Mouse (Mus musculus): ENCODE measurements around the gene Cdkl5.

Gene Cdkl5

DNA sequence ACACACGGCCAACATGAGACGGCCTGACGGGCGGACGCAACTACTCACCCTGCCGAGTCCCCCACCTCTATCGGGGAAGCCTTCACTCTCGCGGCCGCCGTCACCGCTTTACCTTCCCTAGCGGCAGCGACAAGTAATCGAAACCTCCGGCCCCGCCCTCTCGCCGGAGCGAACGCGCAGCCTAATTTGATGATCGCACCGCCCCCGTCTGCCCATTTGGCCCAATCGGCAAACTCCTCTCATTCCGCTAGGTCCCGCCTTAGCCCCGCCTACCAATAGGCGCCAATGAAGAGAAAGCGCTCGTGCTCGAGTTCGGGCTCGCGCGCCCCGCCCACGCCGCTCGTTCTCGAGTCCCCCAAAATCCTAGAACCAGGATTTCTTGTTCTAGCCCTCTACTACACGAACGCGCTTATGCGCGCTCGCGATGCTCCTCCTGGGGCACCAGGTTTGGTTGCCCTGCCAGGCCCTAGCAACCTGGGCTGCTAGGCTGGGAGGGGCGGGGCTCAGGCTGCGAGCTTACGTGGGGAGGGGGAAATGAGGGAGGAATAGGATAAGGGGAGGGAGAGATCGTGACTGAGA lies at the start of gene Cdkl5:
Gene Cdkl5, minus strand, starts transcription at position 162 of the 579 bp plus-strand sequence.
- DNase-seq (ENCODE audit: low spot score) = peak; percentile 65

DNA sequence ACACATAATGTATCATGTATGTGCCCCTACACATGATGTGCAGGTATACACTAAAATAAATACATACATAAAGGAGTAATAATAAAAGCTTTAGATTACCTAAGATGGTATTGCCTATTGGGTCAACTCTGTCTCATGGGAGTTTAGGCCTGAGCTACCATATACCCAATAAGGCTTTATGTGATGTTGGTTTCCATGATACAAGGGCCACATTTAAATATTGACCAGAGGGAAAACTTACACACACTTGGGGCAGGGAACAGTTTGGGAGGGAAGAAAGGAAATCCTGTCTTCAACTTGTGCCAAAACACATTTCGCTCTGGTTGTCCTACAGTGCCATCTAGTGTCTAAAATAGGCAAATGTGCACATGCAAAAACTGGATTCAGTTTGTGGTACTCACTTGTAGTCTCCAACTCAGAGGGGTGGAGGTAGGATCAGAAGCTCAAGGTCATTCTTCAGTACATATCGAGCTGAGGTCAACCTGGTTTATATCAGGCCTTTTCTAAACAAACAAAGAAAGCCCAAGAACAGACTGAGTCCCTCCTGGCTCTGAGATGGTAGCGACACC lies 38.8 kb upstream of the Cdkl5 start:
- no peak for DNase-seq (ENCODE audit: low spot score)

DNA sequence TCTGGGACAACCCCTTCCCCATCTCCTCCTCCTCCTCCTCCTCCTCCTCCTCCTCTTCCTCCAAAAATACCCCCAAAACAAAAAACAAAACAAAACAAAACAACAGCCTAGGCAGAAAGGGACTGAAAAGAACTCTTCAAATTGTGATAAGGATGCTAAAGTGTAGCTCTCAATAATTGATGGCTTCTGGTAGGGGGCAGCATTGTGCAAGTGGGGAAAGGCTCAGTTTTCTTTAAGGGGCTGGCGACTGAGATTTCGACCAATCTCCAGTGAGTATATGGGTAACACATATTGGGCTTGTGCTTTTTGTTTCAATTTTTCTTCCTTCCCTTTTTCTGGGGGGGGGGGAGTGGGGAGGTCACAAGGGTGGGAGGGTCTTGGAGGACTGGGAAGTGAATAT lies 37.9 kb upstream of the Cdkl5 start:
- DNase-seq (ENCODE audit: low spot score) = no peak

DNA sequence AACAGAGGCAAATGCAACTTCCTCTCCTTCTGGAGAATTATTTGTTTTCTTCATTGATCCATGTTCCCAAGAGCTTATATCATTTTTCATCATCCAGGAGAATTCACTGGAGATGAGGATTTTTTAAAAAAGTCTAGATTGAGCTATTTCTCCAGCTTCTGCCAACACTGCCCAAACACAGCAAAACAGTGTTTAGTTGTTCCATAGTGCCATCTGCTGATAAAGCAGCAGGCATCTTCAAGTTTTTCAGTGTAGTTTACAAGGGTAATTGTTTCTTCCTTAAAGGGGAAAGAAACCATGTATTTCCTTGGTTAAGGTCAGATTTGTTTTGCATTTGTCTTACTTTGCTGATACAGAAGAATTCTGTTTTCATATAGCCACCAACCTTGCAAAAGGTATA lies 35.7 kb upstream of the Cdkl5 start:
- DNase-seq (ENCODE audit: low spot score) = no peak

DNA sequence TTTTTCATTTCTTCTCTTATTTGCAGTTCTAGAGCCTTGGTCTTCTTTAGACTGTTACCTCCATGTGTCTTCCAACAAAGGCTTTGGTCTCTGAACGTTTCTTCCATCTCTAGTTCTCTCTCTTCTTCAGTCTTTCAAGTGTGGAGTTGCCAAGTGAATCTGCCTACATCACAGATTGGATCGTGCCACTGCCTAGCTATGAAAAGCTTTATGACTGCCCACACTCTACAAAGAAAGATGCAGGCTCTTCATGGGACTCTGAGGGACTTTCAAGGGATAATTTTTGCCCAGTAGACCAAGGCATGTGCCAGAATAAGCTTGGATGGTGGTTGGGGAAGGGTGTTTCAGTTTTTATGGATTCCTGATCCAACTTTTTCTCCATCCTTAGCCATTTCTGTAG lies 30.0 kb upstream of the Cdkl5 start:
- no peak for DNase-seq (ENCODE audit: low spot score)

DNA sequence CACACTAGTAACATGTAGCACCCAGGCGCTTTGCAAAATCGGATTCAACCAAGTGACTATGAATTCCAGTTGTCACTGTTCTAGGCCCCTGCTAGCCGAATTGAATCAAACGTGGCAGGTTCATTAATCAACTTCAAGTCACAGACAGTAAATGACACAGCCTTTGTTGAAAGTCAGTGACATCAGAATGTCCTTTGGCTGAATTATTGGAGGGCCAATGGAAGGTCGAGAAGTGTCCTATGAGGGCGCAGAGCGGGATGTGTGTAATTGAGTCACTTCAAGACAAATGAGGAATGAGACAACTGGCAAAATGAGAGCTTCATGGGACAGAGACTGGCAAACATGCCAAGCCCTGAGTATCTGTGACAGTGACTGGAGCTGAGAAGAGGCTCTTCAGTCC lies 27.0 kb upstream of the Cdkl5 start:
- no peak for DNase-seq (ENCODE audit: low spot score)

DNA sequence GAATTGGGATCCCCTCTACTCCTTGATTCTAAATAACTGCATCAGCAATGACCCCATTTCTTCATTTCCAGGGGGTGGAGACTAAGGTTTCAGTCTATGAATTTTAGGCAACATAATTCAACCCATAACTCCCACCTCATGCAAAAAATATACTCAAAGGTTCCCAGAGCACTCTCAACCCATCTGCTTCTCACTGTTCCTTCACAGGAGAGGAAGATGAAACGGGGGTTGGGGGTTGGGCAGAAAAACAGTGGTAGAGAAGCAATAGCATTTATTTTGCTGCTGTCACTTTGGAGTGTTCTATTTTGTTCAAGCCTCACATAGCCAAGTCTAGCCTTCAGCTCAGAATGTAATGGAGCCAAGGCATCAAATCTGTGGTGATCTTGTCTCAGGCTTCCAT lies 23.7 kb upstream of the Cdkl5 start:
- DNase-seq (ENCODE audit: low spot score) = no peak

DNA sequence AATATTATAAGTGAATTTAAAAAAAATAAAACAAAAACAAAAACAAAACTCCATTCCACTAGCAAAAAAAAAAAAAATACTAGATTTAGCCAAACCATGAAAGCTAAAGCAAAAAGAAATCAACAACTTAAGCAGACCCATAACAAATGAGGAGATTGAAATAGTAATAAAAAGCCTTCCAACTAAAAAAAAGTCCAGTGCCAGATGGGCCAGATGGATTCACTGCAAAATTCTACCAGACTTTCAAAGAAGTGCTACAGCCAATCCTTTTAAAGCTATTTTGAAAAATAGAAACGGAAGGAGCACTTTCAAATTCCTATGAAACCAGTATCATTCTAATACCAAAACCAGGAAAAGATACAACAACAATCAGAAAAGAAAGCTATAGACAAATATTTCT lies 11.8 kb upstream of the Cdkl5 start:
- DNase-seq (ENCODE audit: low spot score) = no peak

DNA sequence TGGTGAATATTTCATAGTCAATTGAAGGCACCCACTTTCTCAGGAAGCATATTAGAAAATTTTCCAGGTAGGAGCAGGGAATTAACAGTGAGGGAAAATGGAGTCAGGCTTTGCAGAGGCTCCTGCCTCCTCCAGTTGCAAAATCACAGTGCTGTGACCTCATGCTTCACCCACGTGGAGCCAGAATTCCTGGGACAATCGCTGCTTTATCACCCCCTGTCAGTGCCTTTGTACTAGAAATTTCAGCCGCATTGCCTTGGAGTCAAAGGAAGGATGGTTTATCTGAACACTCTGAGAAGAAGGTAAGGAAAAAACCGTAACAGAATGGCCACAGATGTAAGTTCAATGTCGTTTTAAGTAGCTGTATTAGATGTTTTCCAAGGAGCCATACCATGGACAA lies 1.5 kb upstream of the Cdkl5 start:
- DNase-seq (ENCODE audit: low spot score) = no peak

DNA sequence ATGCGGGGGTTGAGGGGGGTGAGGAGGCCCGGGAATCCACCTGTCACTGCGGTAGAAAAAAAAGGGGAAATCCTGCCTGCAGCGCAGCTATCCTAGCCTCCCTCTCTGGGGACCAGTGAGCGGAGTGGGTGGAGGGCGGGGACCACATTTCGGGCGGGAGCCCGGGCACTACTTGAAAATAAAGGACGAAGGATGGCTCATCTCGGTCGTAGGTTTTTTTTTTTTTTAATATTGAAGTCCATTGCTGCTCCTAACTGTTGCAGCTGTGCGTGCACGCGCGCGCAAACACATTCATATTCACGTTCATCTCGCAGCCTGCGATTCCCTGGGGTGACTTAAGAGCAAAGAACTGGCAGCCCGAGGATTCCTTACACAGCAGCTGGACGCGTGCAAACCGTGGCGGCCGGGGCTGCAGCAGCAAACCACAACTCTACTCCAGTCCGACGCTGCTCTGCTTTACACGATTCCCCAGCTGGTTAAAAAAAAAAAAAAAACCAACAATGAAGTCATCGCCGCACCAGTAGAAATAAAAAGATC lies 695 bp upstream of the Cdkl5 start:
- no peak for DNase-seq (ENCODE audit: low spot score)

DNA sequence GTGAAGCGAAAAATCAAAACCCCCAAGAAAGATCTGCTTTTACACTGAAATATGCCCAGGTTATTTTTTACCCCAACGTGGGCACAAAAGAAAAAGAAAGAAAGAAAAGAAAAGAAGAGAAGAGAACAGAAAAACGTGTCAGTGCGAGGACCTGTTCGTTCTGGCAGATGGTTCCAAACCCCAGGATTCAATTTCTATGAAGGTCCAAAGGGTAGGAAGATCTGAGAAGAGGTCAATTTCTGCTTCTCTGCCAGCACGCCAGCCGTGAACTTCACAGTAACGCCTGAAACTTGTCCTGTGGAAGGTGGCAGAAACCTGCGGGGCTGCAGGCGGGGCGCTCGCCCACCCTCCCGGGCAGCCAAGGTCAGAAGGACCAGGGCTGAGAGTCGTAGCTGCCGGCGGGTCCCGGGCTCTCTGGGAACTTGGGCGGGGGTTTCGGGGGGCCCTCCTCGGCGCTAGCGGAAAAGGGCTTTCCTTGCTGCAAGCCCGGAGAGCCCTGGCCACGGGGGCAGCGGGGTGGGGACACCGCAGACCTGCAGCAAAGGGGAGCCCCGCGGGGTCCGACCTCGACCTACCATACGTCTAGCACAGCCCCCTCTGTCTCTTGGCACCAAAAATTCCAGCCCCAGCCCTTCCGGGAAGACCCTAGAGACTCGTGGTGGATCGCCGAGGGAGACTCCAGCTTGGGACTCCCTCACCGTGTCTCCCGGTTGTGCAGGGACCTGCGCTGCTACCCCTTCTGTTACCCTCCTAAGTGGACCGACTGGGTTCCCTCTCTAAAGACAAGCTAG lies 560 bp downstream of the Cdkl5 start:
- DNase-seq (ENCODE audit: low spot score) = no peak

DNA sequence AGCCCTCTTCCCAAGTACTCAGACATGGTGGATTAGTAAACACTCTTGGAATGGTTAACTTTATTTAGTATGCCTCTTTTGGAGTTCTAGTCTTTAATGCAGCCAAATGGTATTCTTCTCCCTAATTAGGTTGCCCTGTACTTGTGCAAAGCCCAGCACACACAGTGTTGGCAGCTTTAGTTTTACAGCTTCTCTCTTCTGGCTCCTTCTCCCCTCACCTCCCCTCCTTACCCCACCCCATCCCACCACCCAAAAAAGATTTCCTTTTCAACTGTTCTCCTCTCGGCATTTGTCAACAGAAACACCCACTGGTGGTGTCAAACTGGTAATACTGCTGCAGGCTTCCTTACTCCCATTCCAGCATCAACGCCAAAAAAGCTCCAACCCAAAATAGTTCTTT lies 1.8 kb downstream of the Cdkl5 start:
- DNase-seq (ENCODE audit: low spot score) = no peak

DNA sequence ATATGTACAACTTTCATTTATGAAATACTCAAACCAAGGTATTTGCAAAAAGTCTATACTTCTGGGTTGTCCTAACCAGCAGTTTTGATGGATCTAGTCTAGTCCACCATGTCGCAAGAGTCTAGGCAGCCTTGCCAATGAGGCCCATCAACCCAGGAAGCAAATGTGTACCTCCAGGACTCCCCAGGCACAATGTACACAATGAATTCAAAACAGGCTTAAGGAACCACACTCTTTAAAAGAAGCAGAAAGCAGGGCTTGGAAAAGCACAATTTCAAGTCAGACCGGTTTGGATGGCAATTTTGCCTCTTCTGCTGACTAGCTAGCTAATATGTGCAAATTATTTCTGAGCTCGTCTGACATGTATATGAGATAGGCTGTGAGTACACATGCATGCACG lies 4.2 kb downstream of the Cdkl5 start:
- DNase-seq (ENCODE audit: low spot score) = no peak

DNA sequence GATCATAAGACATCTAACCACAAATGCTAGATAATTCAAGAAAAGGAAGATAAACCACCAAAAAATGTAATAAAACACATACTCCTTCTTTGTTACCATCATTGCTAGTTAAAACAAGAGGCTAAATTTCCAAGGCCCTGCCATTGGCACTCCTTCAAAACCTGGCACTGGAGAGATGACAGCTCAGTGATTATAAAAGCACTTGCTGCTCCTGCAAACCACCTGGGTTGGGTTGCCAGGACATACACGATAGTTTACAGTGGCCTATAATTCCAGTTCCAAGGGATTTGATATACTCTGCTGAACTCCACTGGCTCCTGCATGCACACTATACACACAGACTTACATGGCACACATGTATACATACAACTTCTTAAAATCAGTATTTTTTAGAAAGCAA lies 16.6 kb downstream of the Cdkl5 start:
- no peak for DNase-seq (ENCODE audit: low spot score)

DNA sequence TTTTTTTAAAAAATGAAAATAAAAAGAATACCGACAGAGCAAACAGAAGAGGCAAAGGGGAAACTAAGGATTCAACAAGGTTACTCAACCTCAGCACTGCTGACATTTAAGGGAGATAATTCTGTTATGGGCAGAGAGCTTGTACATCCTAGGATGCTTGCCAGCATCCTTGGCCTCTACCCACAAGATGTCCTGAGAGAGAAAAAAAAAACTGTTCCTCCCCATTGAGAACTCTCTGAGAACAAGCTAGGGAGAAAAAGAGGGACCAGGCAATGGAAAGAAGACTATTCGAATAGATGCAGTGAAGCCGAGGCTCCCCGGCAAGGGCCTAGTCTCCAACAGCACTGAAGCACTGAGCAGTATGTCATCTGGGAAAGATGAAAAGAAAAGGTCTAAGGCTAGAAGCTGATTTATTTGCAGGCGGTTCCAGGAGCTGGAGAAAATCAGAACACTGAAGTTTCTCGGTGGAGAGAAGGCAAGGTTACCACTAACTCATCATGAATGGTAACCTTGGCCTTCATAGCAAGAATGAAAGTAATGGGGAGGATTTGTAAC lies 22.4 kb downstream of the Cdkl5 start:
- DNase-seq (ENCODE audit: low spot score) = no peak

DNA sequence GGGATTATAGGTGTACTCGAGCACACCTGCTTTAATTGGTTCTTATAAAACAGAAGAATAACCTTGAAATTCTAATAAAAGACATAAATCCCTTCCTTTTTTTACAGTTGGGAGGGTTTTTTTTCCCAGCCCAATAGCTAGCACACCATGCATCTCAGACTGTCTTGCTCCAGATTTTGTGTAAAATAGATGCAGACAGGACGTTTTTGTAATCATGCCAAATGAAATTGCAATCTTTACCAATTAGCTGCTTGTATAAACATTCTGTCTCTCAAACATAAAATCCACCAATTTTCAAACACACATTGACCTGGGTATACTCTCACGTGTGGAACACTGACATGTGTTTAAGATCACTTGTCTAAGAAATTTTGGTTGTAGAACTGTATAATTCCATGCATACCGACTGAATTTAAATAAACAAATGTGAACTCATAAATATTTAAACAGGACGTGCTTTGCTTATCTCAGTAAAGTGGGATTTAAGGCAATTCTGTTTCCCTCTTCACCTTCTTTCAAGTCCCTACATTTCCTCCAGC lies 35.8 kb downstream of the Cdkl5 start:
- no peak for DNase-seq (ENCODE audit: low spot score)

DNA sequence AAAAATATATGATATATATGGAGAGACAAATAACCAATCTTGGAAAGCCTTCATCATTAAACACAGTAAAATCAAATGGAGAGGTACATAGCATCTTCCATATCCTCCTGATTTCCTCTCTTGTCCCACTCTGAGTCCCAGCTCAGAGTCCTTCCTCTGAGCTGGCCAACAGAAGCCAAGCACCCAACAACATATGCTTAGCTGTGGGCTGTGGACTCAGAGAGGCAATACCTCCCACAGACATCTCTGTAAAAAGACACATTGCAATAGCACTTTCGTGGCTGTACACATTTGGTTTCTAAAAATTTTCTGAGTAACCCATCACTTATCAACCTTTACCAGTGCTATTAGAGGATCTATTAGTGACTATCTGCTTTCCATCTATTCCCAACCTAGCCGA lies 44.9 kb downstream of the Cdkl5 start:
- DNase-seq (ENCODE audit: low spot score) = no peak

DNA sequence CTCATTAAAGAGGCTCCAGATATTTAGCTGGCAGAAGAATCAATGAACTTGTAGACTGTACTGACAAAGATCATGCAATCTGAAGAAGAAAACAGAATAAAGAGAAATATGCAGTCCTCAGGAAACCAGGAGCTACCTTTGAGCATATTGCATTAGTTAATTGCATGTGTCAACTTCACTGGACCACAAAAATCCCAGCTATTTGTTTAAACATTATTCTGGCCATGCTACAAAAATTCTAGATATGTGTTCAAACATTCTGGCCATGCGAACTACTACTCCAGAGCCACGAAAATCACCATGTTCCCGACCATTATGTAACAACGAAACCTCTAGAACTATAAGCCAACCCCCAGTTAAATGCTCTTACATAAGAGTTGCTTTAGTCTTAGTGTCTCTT lies 49.8 kb downstream of the Cdkl5 start:
- DNase-seq (ENCODE audit: low spot score) = no peak

DNA sequence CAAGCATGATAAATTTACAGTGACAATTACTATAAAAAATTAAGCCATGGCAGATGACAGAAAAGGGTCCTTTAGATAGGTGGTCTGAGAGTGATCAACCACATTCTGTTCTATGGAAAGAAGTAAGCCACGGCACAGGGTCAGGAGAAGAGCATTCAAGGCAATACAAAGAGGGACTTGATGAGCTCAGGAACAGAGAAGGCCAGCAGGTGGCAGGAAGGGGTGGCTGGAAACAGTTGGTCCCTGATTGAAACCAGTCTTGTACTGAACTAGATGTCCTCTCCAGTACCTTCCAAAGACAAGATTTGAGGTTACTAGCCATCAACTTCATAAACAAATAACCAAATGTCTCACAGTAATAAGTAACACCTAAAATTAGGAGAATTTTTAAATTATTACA lies 59.0 kb downstream of the Cdkl5 start:
- no peak for DNase-seq (ENCODE audit: low spot score)

DNA sequence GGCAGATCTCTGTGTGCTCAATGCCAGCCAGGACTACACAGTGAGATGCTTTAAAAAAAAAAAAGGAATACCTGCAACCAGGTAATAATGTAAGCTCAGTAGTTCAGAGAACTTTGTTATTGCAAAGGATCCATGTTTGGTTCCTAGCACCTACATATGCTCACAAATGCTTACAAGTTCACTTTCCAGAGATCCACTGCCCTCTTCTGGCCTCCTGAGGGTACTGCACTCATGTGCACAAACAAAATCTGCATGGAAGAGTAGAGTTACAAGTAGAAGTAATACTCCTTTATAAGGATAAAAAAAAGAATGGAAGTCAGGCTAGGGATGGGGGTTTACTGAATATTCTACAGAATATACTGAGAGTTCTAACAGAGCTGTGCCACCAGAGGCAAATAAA lies 63.8 kb downstream of the Cdkl5 start:
- no peak for DNase-seq (ENCODE audit: low spot score)

DNA sequence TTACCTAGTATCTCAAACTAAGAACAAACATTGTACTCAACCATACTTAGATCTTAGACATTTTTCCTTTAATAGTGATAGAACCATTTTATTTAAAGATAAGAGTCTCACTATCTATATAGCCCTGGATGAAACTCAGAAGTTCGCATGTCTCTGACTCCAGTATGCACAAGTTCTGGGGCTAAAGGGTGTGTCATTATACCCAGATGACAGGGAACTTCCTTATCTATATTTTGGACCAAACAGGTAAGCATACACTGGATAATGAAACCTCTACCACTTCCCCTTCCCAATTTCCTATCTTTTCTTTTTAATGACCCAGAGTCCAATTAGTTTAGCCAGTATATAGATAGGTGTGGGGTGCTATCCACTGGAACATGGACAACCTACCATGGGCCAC lies 65.6 kb downstream of the Cdkl5 start:
- no peak for DNase-seq (ENCODE audit: low spot score)

DNA sequence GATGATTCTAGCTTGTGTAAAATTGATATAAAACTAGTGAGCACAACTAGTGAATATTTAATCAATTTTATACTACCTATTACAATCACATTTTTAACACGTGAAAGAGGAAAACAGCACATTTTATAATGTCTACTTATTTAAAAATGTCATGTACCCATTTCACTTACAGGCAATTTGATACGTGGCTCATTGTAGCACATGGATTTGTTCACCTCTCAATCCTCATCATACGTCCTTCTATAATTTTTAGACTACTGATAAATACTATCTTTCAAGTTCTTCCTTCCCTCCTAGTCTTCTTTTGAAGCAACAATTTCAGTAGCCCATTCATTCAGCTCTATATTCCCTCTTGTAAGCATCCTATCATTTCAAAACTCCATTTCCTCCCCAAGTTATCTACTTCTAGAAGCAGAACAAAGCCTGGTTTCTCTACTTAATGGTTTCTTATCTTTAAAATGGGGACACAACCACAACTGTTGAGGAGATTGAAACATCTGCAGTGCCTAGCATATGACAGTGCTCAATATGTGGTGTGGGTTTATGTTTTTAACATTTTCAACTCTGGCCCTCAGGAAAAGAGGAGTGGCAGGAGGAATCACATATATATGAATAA lies 75.4 kb downstream of the Cdkl5 start:
- DNase-seq (ENCODE audit: low spot score) = no peak

DNA sequence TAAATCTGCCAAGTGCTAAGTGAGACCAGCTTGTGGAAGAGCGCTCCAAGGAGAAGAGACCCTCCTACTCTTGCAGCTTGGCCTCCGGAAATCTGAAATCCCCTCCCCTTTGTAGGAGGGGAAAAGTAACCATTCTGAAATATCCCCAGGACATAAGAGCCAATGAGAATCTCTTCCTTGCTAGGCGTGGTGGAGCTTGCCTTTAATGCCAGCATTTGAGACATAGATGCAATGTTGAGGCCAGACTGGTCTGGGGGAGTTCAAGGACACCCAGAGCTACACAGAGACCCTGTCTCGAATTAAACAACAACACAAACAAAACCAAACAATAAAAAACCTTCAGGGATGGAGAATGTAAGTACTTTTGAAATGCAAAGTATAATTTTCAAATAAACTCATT lies 87.6 kb downstream of the Cdkl5 start, which contains the start of gene Gja6:
Gene Gja6, minus strand, starts transcription at position 101 of the 400 bp plus-strand sequence.
- DNase-seq (ENCODE audit: low spot score) = no peak

Measured in ovary, postnatal 10 days (tissue).